Mouse (Mus musculus): ENCODE results near the gene Skiv2l. TPM values are rescaled to one million over a fixed set of nuclear protein-coding genes. Genes with fewer than 3 reads are reported as not detected.
"Not testable (repeated sequence)": the region's sequence is repeated elsewhere in the genome, so short reads cannot be mapped to it uniquely, and the experiment has no call there.

Skiv2l gene
- total RNA-seq, 1 experiment = 40.5 TPM

DNA sequence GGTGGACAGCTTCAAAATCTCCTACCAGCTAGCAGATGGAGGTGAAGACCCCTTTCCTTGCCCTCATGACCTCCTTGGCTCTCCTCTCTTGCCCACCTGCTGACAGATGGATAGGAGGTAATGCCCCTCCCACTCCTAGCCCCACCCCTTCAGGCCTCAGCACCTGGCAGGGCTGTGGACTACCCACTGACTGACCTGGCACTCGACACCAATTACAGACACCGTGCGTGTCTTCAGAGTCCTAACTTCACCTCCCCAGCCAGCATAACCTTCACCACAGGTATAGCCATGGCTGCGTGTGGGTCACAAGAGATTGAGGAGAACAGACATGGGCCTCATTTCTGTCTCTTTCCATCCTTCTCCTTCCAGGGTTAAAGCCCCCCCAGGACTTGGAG lies 50.5 kb downstream of the Skiv2l start:
- TF ChIP-seq ZC3H11A (IDR thresholded peaks at IDR 0.05; ENCODE audit: borderline replicate concordance, low read depth, low read length) (no peak), MAFK (IDR thresholded peaks at IDR 0.05; ENCODE audit: insufficient read depth, low read depth, low read length) (no peak), ZNF384 (IDR thresholded peaks at IDR 0.05; ENCODE audit: low read depth, low read length) (no peak), CHD2 (IDR thresholded peaks at IDR 0.05; ENCODE audit: low read depth, low read length) (no peak), HCFC1 (IDR thresholded peaks at IDR 0.05; ENCODE audit: borderline replicate concordance, insufficient read depth, low read length) (no peak)
- in situ Hi-C loops (cut with MboI; ENCODE audit: low sequenced_read_pairs in 2 of 2, unreplicated experiment in 2 of 2) = no loop called here
- DNase-seq (ENCODE audit: low read depth, low spot score) = no peak
- no peaks in the 10 kb centered on the region for H3K9me3 ChIP-seq (ENCODE audit: control insufficient read depth, insufficient read depth, low read depth, low read length)
- H3K9ac ChIP-seq (ENCODE audit: insufficient read depth, low read depth, low read length, poor library complexity, severe bottlenecking) = no peak overlapping the region
- H3K4me1 ChIP-seq (ENCODE audit: control insufficient read depth in 2 of 2, insufficient read depth in 2 of 2, low read length in 2 of 2, poor library complexity in 1 of 2) = no peaks in the 10 kb centered on the region
- H3K27ac ChIP-seq (ENCODE audit: insufficient read depth, low read depth, low read length, poor library complexity, severe bottlenecking) = no peak overlapping the region
- H3K4me3 ChIP-seq (ENCODE audit: insufficient read depth in 1 of 2, low read depth in 1 of 2, low read length in 2 of 2, poor library complexity in 1 of 2, severe bottlenecking in 1 of 2) = no peak overlapping the region
- no peaks in the 10 kb centered on the region for H3K36me3 ChIP-seq (ENCODE audit: control insufficient read depth, insufficient read depth, low read length, poor library complexity, severe bottlenecking)

- H3K4me3 ChIP-seq (ENCODE audit: insufficient read depth in 1 of 2, low read depth in 1 of 2, low read length in 2 of 2, poor library complexity in 1 of 2, severe bottlenecking in 1 of 2) = no peak overlapping the region
- no peaks in the 10 kb centered on the region for H3K36me3 ChIP-seq (ENCODE audit: control insufficient read depth, insufficient read depth, low read length, poor library complexity, severe bottlenecking)
- no peaks in the 10 kb centered on the region for H3K4me1 ChIP-seq (ENCODE audit: control insufficient read depth in 2 of 2, insufficient read depth in 2 of 2, low read length in 2 of 2, poor library complexity in 1 of 2)
- DNase-seq (ENCODE audit: low read depth, low spot score) = no peak
- H3K9ac ChIP-seq (ENCODE audit: insufficient read depth, low read depth, low read length, poor library complexity, severe bottlenecking) = no peak overlapping the region
- H3K9me3 ChIP-seq (ENCODE audit: control insufficient read depth, insufficient read depth, low read depth, low read length) = no peaks in the 10 kb centered on the region
- in situ Hi-C loops (cut with MboI; ENCODE audit: low sequenced_read_pairs in 2 of 2, unreplicated experiment in 2 of 2) = no loop called here
- TF ChIP-seq ZNF384 (IDR thresholded peaks at IDR 0.05; ENCODE audit: low read depth, low read length) = no peak
- no peak for TF ChIP-seq CHD2 (IDR thresholded peaks at IDR 0.05; ENCODE audit: low read depth, low read length)
- TF ChIP-seq HCFC1 (IDR thresholded peaks at IDR 0.05; ENCODE audit: borderline replicate concordance, insufficient read depth, low read length) = no peak
- TF ChIP-seq ZC3H11A (IDR thresholded peaks at IDR 0.05; ENCODE audit: borderline replicate concordance, low read depth, low read length) = no peak
- TF ChIP-seq MAFK (IDR thresholded peaks at IDR 0.05; ENCODE audit: insufficient read depth, low read depth, low read length) = no peak
- no peak overlapping the region for H3K27ac ChIP-seq (ENCODE audit: insufficient read depth, low read depth, low read length, poor library complexity, severe bottlenecking)
Measured at GRCm38 (mm10) chr17:34798866-34799530, 51.0 kb downstream of the Skiv2l start.

GRCm38 (mm10) chr17:34798071-34798470 lies 51.9 kb downstream of the Skiv2l start:
- H3K9me3 ChIP-seq (ENCODE audit: control insufficient read depth, insufficient read depth, low read depth, low read length); DNase-seq (ENCODE audit: low read depth, low spot score); H3K36me3 ChIP-seq (ENCODE audit: control insufficient read depth, insufficient read depth, low read length, poor library complexity, severe bottlenecking); H3K4me3 ChIP-seq (ENCODE audit: insufficient read depth in 1 of 2, low read depth in 1 of 2, low read length in 2 of 2, poor library complexity in 1 of 2, severe bottlenecking in 1 of 2); H3K9ac ChIP-seq (ENCODE audit: insufficient read depth, low read depth, low read length, poor library complexity, severe bottlenecking); H3K27ac ChIP-seq (ENCODE audit: insufficient read depth, low read depth, low read length, poor library complexity, severe bottlenecking); in situ Hi-C loops (cut with MboI; ENCODE audit: low sequenced_read_pairs in 2 of 2, unreplicated experiment in 2 of 2); H3K4me1 ChIP-seq (ENCODE audit: control insufficient read depth in 2 of 2, insufficient read depth in 2 of 2, low read length in 2 of 2, poor library complexity in 1 of 2): not testable (repeated sequence)

GRCm38 (mm10) chr17:34797211-34797995 lies 52.6 kb downstream of the Skiv2l start:
- H3K4me1 ChIP-seq (ENCODE audit: control insufficient read depth in 2 of 2, insufficient read depth in 2 of 2, low read length in 2 of 2, poor library complexity in 1 of 2); H3K4me3 ChIP-seq (ENCODE audit: insufficient read depth in 1 of 2, low read depth in 1 of 2, low read length in 2 of 2, poor library complexity in 1 of 2, severe bottlenecking in 1 of 2); DNase-seq (ENCODE audit: low read depth, low spot score); H3K9ac ChIP-seq (ENCODE audit: insufficient read depth, low read depth, low read length, poor library complexity, severe bottlenecking); H3K27ac ChIP-seq (ENCODE audit: insufficient read depth, low read depth, low read length, poor library complexity, severe bottlenecking); H3K36me3 ChIP-seq (ENCODE audit: control insufficient read depth, insufficient read depth, low read length, poor library complexity, severe bottlenecking); in situ Hi-C loops (cut with MboI; ENCODE audit: low sequenced_read_pairs in 2 of 2, unreplicated experiment in 2 of 2); H3K9me3 ChIP-seq (ENCODE audit: control insufficient read depth, insufficient read depth, low read depth, low read length): not testable (repeated sequence)

Measured in ES-E14 (cell line).